Mouse (Mus musculus): ENCODE measurements around the gene Stpg3. TPM values are rescaled to one million over a fixed set of nuclear protein-coding genes. Genes with fewer than 3 reads are reported as not detected.

The Stpg3 gene
- total and polyA plus RNA-seq, 3 experiments = not detected

GRCm38 (mm10) chr2:25262795-25263622 is 48.6 kb upstream of the Stpg3 start:
- peak overlapping the region; percentile 80 to 86 (median 83) for H3K4me3 ChIP-seq (replicated peaks in 1 of 3; ENCODE audit: low read depth in 2 of 3, low read length in 2 of 3, poor library complexity in 1 of 3)
- TF ChIP-seq ELF1 (IDR thresholded peaks at IDR 0.05; ENCODE audit: low read depth, low read length) (peak; percentile 37), MXI1 (IDR thresholded peaks at IDR 0.05; ENCODE audit: low read depth, low read length) (0 out of 2 replicates have a peak, but pooled peaks have one; percentile 16), UBTF (IDR thresholded peaks at IDR 0.05; ENCODE audit: low read depth, low read length) (peak; percentile 77; the same call in 1 of the 2 replicates), NRF1 (IDR thresholded peaks at IDR 0.05; ENCODE audit: low read depth, low read length) (no peak), BHLHE40 (IDR thresholded peaks at IDR 0.05; ENCODE audit: low read depth, low read length) (peak; percentile 53), NELFE (IDR thresholded peaks at IDR 0.05; ENCODE audit: low read depth, low read length) (peak; percentile 4; the same call in 1 of the 2 replicates)
- H3K9me3 ChIP-seq (replicated peaks; ENCODE audit: low read length) = no peaks in the 10 kb centered on the region
- H3K36me3 ChIP-seq (replicated peaks in 1 of 2; ENCODE audit: control insufficient read depth in 1 of 2, insufficient read depth in 1 of 2, low read length in 1 of 2) = peaks cover 0 to 9% of the 10 kb centered on the region in 2 experiments
- H3K79me2 ChIP-seq (replicated peaks; ENCODE audit: control insufficient read depth, extremely low read depth, insufficient read depth, poor library complexity, severe bottlenecking) = peaks cover 5% of the 10 kb centered on the region; the same call in 1 of the 2 replicates
- H3K27me3 ChIP-seq (replicated peaks) = no peaks in the 10 kb centered on the region
- dilution Hi-C loops (cut with MboI; ENCODE audit: extremely low pct_ligation_motif_present, extremely low pct_unique_long_range_greater_than_20kb, low sequenced_read_pairs) (no loop called here), in situ Hi-C loops (cut with MboI; ENCODE audit: low pct_ligation_motif_present, low pct_unique_long_range_greater_than_20kb, low sequenced_read_pairs) (no loop called here)
- H3K4me2 ChIP-seq (ENCODE audit: insufficient read depth, low read depth, poor library complexity, severe bottlenecking) = peak overlapping the region; percentile 48
- peak overlapping the region; percentile 72 for H3K9ac ChIP-seq (ENCODE audit: insufficient read depth, low read depth)
- no peak for DNase-seq (ENCODE audit: extremely low read depth)
- 0 out of 2 replicates have a peak overlapping the region, but pooled peaks have one; percentile 8 for H3K27ac ChIP-seq (ENCODE audit: insufficient read depth, low read depth)
- peaks cover 23 to 52% of the 10 kb centered on the region in 2 experiments for H3K4me1 ChIP-seq (ENCODE audit: control insufficient read depth in 1 of 2, insufficient read depth in 2 of 2)

- Histone ChIP-seq H3K4me3 (replicated peaks in 1 of 3; ENCODE audit: low read depth in 2 of 3, low read length in 2 of 3, poor library complexity in 1 of 3) (peak within 1 kb of the TSS; percentile 80 to 86 (median 83)), H3K27me3 (replicated peaks) (no peaks in the 10 kb centered on the region), H3K27ac (ENCODE audit: insufficient read depth, low read depth) (peak within 1 kb of the TSS; percentile 8; the same call in 1 of the 2 replicates), H3K9me3 (replicated peaks; ENCODE audit: low read length) (no peaks in the 10 kb centered on the region), H3K4me2 (ENCODE audit: insufficient read depth, low read depth, poor library complexity, severe bottlenecking) (peak within 1 kb of the TSS; percentile 57), H3K79me2 (replicated peaks; ENCODE audit: control insufficient read depth, extremely low read depth, insufficient read depth, poor library complexity, severe bottlenecking) (peaks cover 5% of the 10 kb centered on the region; the same call in 1 of the 2 replicates), H3K36me3 (replicated peaks in 1 of 2; ENCODE audit: control insufficient read depth in 1 of 2, insufficient read depth in 1 of 2, low read length in 1 of 2) (peaks cover 0 to 4% of the 10 kb centered on the region in 2 experiments), H3K4me1 (ENCODE audit: control insufficient read depth in 1 of 2, insufficient read depth in 2 of 2) (peaks cover 20 to 46% of the 10 kb centered on the region in 2 experiments), H3K9ac (ENCODE audit: insufficient read depth, low read depth) (peak within 1 kb of the TSS; percentile 72)
- in situ Hi-C loops (cut with MboI; ENCODE audit: low pct_ligation_motif_present, low pct_unique_long_range_greater_than_20kb, low sequenced_read_pairs) = no loop called here
- dilution Hi-C loops (cut with MboI; ENCODE audit: extremely low pct_ligation_motif_present, extremely low pct_unique_long_range_greater_than_20kb, low sequenced_read_pairs) = no loop called here
- DNase-seq (ENCODE audit: extremely low read depth) = peak; percentile 98
- TF ChIP-seq CTCF (conservative IDR thresholded peaks at IDR 0.05 in 1 of 2, IDR thresholded peaks at IDR 0.05 in 1 of 2; ENCODE audit: low read depth in 2 of 2, low read length in 2 of 2) (no peak), NELFE (IDR thresholded peaks at IDR 0.05; ENCODE audit: low read depth, low read length) (peak; percentile 77), POLR2AphosphoS2 (IDR thresholded peaks at IDR 0.05; ENCODE audit: low read depth, low read length) (no peak), JUN (IDR thresholded peaks at IDR 0.05; ENCODE audit: insufficient read depth, low read depth, low read length) (no peak), MAFK (IDR thresholded peaks at IDR 0.05; ENCODE audit: insufficient replicate concordance, low read length) (no peak), MAZ (IDR thresholded peaks at IDR 0.05; ENCODE audit: low read depth, low read length) (no peak), SIN3A (IDR thresholded peaks at IDR 0.05; ENCODE audit: low read length) (peak; percentile 80), MXI1 (IDR thresholded peaks at IDR 0.05; ENCODE audit: low read depth, low read length) (peak; percentile 89), HCFC1 (IDR thresholded peaks at IDR 0.05; ENCODE audit: low read depth, low read length) (peak; percentile 74), JUND (conservative IDR thresholded peaks at IDR 0.05; ENCODE audit: low read depth, low read length) (no peak), UBTF (IDR thresholded peaks at IDR 0.05; ENCODE audit: low read depth, low read length) (peak; percentile 69; the same call in 1 of the 2 replicates), TBP (conservative IDR thresholded peaks at IDR 0.05; ENCODE audit: low read depth, low read length) (peak; percentile 63; the same call in 1 of the 2 replicates), IRF4 (IDR thresholded peaks at IDR 0.05; ENCODE audit: low read depth, low read length) (no peak), NRF1 (IDR thresholded peaks at IDR 0.05; ENCODE audit: low read depth, low read length) (peak; percentile 79), POLR2A (IDR thresholded peaks at IDR 0.05; ENCODE audit: low read depth, low read length) (peak; percentile 93), RAD21 (IDR thresholded peaks at IDR 0.05; ENCODE audit: low read depth, low read length) (no peak), GABPA (IDR thresholded peaks at IDR 0.05; ENCODE audit: insufficient replicate concordance, low read depth, low read length) (no peak), ZC3H11A (IDR thresholded peaks at IDR 0.05; ENCODE audit: low read depth, low read length) (no peak), TCF12 (IDR thresholded peaks at IDR 0.05; ENCODE audit: low read depth, low read length) (peak; percentile 51; the same call in 1 of the 2 replicates), ZNF384 (IDR thresholded peaks at IDR 0.05; ENCODE audit: low read depth, low read length) (no peak), ZMIZ1 (IDR thresholded peaks at IDR 0.05; ENCODE audit: low read depth, low read length) (peak; percentile 67), E2F4 (IDR thresholded peaks at IDR 0.05; ENCODE audit: insufficient replicate concordance, low read depth, low read length) (no peak), PAX5 (IDR thresholded peaks at IDR 0.05; ENCODE audit: low read length) (no peak), KAT2A (IDR thresholded peaks at IDR 0.05; ENCODE audit: insufficient replicate concordance, low read length) (no peak), USF2 (conservative IDR thresholded peaks at IDR 0.05; ENCODE audit: low read depth, low read length) (no peak), EP300 (IDR thresholded peaks at IDR 0.05; ENCODE audit: low read length) (no peak), ELF1 (IDR thresholded peaks at IDR 0.05; ENCODE audit: low read depth, low read length) (peak; percentile 97), MEF2A (IDR thresholded peaks at IDR 0.05; ENCODE audit: borderline replicate concordance, low read depth, low read length) (no peak)
Observed at GRCm38 (mm10) chr2:25262291-25262767, 47.9 kb upstream of the Stpg3 start, which contains the start of gene Tprn. TSS of gene Tprn (plus strand) at chr2:25262618.
